Mouse (Mus musculus): Measurements from ENCODE around the gene Larp4.
"Not testable (repeated sequence)": the region's sequence is repeated elsewhere in the genome, so short reads cannot be mapped to it uniquely, and the experiment has no call there.

Larp4 gene

DNA sequence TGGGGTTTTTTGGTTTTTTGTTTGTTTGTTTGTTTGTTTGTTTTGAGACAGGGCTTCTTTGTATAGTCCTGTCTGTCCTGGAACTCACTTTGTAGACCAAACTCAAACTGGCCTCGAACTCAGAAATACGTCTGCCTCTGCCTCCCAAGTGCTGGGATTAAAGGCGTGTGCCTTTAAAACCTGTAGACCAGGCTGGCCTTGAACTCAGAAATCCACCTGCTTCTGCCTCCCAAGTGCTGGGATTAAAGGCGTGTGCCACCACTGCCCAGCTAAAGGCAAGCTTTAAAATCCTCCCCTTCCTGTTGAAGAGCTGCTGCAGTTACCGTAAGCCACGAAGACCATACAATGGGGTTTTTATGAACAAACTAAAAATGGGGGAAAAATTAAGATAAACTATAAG lies at the start of gene Larp4:
TSS of gene Larp4 (plus strand) at position 301 of the 400 bp plus-strand sequence.
- not testable (repeated sequence) for DNase-seq (ENCODE audit: low read depth, low spot score)

DNA sequence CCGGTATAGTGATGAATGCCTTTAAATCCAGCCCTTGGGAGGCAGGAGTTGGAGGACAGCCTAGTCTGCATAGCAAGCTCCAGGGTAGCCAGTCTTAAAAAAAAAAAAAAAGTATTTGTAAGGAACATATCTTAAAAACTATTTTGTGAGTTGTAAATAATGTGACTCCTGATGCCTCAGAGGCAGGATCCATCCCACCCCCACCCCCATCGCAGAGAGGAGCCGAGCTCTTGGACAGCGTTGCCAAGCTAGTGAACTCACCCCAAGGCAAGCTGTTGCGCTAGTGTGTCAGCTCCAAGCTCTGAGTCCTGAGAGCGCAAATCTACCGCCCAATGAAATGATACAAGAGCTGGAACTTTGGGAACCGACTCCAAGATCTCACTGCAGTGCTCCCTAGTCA lies 38.6 kb upstream of the Larp4 start:
- DNase-seq (ENCODE audit: low read depth, low spot score): no peak

DNA sequence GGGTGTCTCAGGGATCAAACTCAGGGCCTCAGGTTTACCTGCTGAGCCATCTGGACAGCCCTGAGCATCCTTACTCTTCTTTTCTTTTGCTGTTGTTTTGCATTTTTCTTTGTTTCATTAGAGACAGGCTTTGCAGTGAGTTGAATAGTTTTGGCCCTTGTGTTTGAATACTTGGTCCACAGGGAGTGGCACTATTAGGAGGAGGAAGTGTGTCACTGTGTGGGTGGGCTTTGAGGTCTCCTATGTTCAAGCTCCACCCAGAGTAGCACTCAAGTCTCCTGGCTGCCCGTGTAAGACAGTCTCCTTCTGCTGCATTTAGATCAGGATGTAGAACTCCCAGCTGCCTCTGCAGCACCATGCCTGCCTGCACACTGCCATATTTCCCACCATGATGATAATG lies 35.4 kb upstream of the Larp4 start:
- DNase-seq (ENCODE audit: low read depth, low spot score): peak; percentile 11

DNA sequence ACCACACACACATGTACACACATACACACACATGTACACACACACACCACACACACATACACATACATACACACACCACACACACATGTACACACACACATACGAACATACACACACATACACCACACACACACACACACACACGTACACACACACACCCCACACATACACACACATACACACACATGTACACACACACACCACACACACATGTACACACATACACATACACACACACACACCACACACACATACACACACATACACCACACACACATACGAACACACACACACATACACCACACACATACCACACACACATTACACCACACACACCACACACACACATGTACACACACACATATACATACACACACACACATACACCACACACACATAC lies 33.2 kb upstream of the Larp4 start:
- DNase-seq (ENCODE audit: low read depth, low spot score): no peak

DNA sequence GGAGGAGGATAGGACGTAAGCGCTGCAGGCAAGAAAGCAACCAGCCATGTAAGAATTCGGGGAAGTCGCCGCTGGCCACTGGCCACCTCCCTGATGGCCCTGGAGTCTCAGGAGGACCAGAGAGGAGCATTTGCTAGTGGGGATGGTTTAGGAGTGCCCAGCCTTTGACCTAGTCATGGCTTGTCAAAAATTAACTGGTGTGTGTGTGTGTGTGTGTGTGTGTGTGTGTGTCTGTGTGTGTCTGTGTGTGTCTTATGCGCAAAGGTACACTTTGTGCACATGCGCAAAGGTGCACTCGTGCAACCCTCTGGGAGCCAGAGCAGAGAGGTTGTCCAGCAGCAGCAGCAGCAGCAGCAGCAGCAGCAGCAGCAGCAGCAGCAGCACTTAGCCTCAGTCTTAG lies 32.0 kb upstream of the Larp4 start:
- DNase-seq (ENCODE audit: low read depth, low spot score): no peak

DNA sequence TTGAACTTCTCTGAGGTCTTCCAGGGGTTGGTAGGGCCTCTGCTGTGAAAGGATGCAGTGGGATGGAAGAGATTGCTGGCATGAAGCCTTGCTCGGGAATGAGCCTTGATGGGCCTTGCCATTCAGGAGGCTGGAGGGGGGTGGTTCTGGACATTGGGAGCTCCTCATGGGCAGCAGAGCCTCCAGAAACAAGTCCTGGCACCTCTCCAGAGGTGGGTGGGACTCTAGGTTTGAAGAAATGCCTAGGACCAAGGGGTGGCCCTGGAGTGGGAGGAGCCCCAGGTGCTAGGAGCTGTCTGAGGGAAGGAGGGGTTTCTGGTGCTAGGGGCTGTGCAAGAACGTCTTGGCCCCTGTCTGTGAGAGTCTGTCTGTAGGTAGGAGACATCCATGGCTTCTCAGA lies 29.4 kb upstream of the Larp4 start:
- no peak for DNase-seq (ENCODE audit: low read depth, low spot score)

DNA sequence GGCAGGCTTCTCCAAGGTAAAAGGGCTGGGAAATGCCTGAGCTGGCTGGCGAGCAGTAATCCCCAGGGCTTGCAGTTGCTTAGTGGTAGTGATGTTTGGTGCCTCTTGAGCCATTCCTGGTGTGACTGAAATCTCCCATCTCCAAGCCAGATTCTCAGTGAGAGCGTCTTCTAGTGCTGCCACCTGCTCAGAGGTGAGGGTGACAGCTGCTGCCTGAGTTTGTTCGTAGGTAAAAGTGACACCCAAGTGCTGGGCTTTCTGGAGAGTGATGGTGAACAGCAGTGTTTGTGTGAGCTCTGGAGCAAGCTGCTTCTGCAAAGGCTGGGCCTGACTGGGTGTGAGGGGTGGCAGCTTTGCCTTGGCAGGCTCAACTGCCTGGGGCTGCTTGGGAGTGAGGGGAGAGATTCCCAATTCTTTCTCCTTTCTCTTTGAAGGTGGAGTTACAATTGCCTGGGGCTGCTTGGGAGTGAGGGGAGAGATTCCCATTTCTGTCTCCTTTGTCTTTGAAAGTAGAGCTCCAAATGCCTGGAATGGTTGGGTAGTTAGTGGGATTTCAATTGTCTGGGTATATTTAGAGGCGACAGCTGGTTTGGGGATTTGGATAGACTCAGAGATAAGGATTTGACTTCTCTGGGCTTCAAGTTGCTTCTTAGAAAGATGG lies 28.8 kb upstream of the Larp4 start:
- no peak for DNase-seq (ENCODE audit: low read depth, low spot score)

DNA sequence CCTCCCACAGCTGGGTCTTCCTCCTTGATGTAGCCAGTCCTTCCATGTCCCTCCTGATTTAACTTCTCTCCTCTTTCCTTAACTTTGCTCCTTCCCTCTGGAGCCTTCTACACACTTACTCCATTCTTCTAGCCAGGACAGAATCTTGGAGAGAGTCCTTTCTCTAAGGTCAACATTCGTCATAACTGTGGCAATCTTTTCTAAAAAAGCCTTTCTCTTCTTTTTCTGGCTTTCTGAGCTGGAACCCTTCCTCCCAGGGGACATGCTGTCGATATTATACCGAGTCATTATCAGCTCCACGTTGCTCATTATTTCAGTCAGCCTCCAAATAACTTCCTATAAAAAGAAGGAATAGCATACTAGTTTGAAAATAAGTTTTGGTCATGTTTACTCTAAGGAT lies 14.5 kb upstream of the Larp4 start:
- DNase-seq (ENCODE audit: low read depth, low spot score): no peak

DNA sequence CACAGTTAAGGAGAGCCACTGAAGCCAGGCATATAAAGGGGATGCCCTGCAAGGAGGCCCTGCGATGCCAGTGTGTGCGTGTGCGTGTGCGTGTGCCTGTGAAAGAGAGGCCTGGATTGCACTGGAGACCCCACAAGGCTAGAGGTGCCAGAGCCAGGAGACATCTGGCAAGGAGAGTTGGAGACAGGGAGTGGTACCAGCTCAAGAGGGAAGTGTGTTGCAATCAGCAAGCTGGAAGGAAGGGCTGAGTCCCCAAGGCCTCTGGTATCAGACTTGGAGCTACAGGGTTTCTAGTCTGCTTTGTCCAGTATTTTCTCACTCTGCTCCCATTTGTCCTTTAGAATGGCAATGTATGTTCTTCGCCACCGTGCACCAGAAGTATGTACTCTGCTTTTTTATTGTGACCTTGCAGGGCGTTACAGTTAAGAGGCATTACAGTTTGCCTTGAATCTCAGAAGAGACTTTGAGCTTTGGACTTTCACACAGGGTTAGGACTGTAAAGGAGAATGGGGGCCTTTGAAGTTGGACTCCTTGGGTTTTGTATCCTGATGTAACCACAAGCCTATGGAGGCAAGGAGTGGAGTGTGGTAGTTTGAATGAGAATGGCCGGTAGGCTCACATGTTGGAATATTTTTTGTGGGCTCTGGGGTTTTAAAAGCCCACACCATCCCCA lies 4.6 kb upstream of the Larp4 start:
- DNase-seq (ENCODE audit: low read depth, low spot score): no peak

DNA sequence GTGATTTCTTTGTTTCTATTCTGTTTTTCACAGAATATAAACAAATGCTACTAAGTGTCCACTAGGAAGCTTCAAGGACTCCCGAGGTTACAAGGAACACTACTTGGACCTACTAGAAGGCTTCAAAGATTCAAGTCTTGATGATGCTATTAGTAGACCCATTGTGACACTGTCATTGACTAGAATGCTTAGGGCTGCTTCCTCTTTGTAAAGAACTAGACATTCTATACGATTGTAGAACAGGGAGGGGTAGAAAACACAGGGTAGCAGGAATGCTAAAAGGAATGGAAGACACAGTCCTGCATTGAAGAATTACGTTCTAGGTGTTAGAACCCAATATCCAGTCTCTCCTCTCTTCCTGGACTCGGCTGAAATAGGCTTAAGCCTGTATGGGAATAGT lies 2.9 kb upstream of the Larp4 start, which contains the start of gene Fam186a:
TSS of gene Fam186a (minus strand) at position 101 of the 400 bp plus-strand sequence.
- no peak for DNase-seq (ENCODE audit: low read depth, low spot score)

DNA sequence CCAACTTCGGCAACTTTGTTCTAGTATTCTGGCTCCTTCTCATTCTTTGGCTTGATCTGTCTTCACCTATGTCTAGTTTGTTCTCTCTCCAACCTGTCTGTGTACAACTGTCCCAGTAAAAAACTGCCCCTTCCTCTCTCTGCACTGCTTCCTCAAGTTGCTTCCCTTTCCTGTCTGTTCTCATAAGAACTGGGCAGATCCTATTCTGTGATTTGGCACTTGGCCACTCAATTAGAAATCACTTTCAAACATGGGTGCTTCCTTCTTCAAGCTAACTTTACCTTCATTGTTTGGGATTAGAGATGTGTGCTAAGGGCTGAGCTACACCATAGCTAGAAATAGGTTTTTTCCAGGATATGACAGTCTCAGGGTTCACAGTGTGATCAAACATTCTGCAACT lies 741 bp downstream of the Larp4 start:
- DNase-seq (ENCODE audit: low read depth, low spot score): no peak

DNA sequence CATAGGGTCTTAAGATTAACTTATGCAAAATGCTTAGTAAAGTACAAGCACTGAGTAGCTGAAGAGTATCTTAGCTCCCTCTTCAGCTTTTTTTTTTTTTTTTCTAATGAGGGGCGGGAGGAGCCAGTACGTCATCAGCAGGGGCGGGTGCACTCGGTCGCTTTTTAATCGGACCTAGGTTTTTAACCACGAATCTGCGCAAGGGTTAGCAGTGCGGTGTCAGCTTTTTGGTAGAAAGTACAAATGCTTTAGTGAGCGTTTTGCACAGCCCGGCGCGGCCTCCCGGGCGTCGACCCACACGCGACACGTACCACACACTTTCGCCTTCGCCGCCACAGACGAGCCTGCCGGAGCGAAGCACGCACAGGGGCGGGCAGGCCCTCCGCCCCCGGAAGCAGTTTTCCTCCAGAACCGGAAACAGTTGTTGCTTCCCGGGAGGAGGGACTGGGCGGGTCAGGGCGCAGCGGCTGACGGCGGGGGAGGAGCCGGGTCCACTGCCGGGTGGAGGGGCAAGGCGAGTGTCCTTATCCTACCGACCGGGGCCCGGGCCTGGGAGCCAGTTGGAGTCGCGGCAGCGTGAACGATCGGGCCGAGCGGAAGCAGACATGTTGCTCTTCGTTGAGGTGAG lies 2.6 kb downstream of the Larp4 start:
- DNase-seq (ENCODE audit: low read depth, low spot score): peak; percentile 96

DNA sequence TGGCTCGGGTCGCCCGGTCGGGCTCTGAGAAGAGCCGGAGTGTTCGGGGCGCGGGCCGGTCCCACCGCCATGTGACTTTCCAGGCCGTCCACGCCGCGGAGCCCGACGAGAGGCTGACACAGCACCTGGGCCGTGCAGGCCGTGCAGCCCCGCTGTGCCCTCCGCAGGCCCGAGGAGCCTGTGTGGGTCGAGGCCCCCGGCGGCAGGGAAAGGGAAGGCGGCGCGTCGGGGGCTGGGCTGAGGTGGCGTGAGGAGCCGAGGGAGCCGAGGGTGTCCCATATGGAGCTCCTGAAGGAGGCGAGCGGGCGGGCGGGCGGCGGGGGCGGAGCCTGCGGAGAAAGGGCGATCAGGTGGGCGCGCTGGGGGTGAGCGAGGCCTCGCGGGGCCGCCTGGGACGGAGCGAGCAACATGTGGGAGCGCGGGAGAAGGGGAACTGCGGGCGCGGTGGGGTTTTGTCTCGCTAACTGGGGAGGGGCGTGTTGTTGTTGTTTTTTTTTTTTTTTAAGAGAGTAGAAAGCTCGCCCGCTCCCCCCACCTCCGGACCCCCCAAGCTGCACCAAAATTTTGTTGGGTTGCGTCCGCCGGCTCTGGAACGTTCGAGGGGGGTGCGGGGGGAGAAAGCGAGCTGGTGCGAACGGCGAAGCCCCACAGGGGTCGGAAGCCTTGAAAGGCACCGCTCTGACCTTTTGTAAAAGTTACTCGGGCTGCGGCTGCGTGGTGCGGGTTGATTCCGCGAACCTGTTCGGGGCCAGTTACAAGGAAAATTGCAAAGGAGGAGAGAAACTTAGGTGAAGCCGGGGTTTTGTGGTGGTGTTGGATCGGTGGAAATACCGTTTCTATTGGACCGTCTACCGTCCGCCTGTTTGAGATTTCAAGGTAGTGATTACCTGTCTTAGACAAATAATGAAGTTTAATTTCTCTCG lies 3.4 kb downstream of the Larp4 start:
- peak; percentile 76 for DNase-seq (ENCODE audit: low read depth, low spot score)

DNA sequence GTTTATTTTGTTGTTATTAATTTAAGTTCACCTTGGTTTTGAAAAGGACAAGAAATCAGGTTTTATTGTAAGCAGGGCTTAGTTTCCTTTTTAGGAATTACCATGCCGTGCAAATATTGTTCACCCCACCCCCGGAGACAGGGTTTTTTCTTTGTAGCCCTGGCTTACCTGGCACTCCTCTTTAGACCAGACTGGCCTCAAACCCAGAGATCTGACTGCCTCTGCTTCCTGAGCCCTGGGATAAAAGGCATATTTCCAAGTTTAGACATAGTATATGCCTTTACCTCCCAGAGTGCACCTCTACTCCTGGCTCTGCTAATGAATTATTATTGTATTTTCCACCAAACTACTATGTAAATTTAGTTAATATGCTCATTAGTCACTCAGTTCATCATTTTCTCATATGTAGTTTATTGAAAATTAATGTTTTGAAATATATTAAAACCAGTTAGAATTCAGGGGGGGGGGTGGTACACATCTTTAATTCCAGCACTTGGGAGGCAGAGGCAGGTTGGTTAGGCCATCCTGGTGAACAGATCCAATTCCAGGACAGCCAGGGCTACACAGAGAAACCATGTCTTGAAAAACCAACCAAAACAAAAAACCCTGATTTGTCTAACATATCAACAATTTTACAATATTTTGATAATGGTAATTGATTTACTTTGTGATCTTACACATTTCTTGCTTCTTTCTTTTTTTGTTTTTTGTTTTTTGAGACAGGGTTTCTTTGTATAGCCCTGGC lies 4.8 kb downstream of the Larp4 start:
- no peak for DNase-seq (ENCODE audit: low read depth, low spot score)

DNA sequence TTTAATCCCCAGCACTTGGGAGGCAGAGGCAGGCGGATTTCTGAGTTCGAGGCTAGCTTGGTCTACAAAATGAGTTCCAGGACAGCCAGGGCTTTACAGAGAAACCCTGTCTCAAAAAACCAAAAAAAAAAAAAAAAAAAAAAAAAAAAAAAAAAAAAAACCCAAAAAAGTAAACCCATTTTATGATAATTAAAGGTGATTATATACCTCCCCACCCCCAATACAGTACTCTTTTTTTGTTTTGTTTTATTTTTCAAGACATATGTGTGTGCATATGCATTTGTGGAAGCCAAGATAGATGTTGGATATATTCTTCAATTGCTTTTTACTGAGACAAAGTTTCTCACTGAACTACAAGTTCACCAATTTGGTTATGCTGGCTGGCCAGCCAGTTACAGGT lies 6.3 kb downstream of the Larp4 start:
- DNase-seq (ENCODE audit: low read depth, low spot score): not testable (repeated sequence)

DNA sequence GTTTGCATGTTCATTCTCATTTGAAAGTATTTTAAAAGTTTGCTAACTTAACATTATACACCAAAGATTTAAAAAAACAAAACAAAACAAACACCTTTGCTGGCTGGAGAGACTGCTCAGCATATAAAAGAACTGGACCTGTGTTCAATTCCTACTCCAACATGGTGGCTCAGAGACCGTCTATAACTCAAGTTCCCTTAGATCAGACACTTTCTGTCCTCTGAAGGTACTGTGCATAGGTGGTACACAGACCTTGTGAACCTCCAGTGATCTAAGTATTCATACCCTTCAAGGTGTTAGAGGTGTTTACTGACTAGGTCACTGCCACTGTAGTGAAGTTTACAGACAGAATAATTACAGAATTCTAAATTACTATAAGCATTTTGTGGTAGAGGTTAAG lies 9.4 kb downstream of the Larp4 start:
- no peak for DNase-seq (ENCODE audit: low read depth, low spot score)

DNA sequence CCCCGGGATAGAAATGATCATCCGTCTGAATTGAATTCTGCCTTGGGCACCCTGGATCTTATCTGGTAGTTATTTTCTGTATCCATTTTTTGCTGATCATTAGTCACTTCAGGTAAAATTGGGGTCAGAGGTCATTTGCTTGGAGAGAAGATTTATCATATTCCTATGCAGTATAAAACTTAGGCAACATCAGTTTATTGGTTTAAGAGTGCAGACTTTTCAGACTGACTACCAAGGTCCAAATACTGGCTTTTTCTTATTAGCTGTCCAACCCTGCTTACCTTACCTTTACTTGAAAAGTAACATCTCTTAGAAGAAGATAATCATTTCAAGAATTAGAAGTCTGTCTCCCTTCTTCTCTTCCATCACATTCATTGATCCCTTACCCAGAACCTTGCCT lies 9.8 kb downstream of the Larp4 start:
- no peak for DNase-seq (ENCODE audit: low read depth, low spot score)

DNA sequence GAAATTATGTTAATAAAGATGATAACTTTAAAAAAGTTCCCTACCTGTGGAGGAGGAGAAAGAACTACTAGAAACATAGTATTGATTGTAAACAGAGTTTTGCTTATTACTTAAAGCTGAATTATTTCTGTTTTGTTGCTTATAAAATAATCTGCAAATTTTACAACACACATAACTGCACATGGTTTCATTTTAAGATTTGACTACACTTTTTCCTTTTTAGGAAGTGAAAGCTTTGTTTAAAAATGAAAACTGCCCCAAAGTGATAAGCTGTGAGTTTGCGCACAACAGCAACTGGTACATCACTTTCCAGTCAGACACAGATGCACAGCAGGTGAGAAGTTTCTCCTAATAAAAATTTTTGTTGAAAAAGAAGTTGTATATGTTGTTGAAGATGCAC lies 23.2 kb downstream of the Larp4 start:
- no peak for DNase-seq (ENCODE audit: low read depth, low spot score)

DNA sequence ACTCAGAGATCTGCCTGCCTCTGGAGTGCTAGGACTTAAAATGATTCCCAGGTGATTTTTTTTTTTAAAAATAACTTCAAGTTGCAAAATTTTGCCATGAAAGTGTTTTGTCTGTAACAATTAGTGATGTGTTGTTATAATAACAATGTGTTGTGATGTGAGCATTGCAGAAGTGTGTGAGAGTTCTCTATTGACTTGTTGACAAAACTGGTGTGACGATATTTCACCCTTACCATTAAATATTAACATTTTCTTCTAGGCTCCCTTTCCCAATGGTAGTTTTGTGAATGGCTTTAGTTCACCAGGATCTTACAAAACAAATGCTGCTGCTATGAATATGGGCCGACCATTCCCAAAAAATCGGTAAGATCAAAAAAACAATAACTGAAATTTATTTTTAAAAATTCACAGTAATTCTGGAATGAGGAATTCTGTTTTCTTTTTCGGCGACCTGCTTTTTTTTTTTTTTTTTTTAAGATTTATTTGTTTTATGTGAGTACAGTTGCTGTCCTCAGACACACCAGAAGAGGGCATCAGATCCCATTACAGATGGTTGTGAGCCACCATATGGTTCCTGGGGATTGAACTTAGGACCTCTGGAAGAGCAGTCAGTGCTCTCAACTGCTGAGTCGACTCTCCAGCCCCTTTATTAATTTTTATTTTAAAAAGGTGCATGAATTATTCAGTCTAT lies 27.4 kb downstream of the Larp4 start:
- no peak for DNase-seq (ENCODE audit: low read depth, low spot score)

DNA sequence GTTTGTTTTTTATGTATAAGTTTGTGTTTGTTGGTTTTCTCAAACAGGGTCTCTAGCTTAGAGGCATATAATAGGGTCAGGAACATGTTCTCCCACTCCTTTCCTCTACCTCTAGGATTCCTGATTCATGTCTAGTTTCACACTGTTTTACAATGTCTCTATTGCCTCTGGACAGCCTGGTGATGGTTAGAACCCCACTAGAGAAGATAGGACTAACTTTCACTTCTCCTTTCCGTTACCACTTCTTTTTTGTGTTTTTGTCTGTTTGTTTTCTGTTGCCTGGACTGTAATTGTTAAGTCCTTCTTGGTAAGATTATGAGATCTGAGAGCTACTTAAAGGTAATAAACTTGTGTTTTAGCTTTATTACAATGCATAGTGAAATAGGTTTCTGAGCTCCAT lies 29.5 kb downstream of the Larp4 start:
- no peak for DNase-seq (ENCODE audit: low read depth, low spot score)

All from 3T3-L1 (cell line).